Mouse (Mus musculus) lung, embryonic 14.5 days (tissue): ENCODE results near the gene Apoc1. TPM values are rescaled to one million over a fixed set of nuclear protein-coding genes. Genes with fewer than 3 reads are reported as not detected.

Experiments
- ATAC-seq: fragments of 200-750 bp; cut with Nextera tagmentation; 2 replicates; pipeline ENCODE4 v1.8.0; 2017; ENCODE audit warnings: mild to moderate bottlenecking, moderate TSS enrichment, moderate library complexity; ENCODE audit not compliant: insufficient read depth
- DNase-seq: peaks from one replicate; pipeline ENCODE4 v3.0.0-alpha.2; 2015
- H3K27ac ChIP-seq: fragments of 300-500 bp; sonication (generic); 2 replicates; pipeline ENCODE4 v1.5.1; 2014; ENCODE audit warnings: low read depth, mild to moderate bottlenecking, moderate library complexity
- H3K27me3 ChIP-seq: fragments of 300-500 bp; sonication (generic); 2 replicates; pipeline ENCODE4 v1.6.1; 2014; ENCODE audit warnings: low read length, control low read depth; ENCODE audit not compliant: insufficient read depth
- H3K36me3 ChIP-seq: fragments of 300-500 bp; sonication (generic); 2 replicates; pipeline ENCODE4 v1.6.1; 2014; ENCODE audit warnings: control low read depth; ENCODE audit not compliant: insufficient read depth
- H3K4me1 ChIP-seq: fragments of 300-500 bp; sonication (generic); 2 replicates; pipeline ENCODE4 v1.6.1; 2014; ENCODE audit warnings: antibody characterized with exemption, control low read depth; ENCODE audit not compliant: insufficient read depth
- H3K4me2 ChIP-seq: fragments of 300-500 bp; sonication (generic); 2 replicates; pipeline ENCODE4 v1.6.1; 2014; ENCODE audit warnings: mild to moderate bottlenecking
- H3K4me3 ChIP-seq: fragments of 300-500 bp; sonication (generic); 2 replicates; pipeline ENCODE4 v1.5.1; 2014; ENCODE audit warnings: low read depth, low read length
- H3K9ac ChIP-seq: fragments of 300-500 bp; sonication (generic); 2 replicates; pipeline ENCODE4 v1.6.1; 2014
- H3K9me3 ChIP-seq: fragments of 300-500 bp; sonication (generic); 2 replicates; pipeline ENCODE4 v1.6.1; 2016; ENCODE audit warnings: low read depth, low read length, control low read depth
- CTCF ChIP-seq: IDR thresholded peaks from 2 replicates; pipeline ENCODE4 v1.5.1; 2016; ENCODE audit warnings: antibody characterized with exemption, low read depth
- WGBS: fragments of 180-500 bp; shearing (Covaris S2); extraction: QIAGEN DNeasy Blood & Tissue Kit; methylation state at CpG from one replicate; pipeline ENCODE4 v1.1.7; 2014; 5-methylcytosine and 5-hydroxymethylcytosine counted together
- polyA plus RNA-seq: library from polyadenylated mRNA; unstranded; fragments of >200 nt; fragmentation: Nextera tagmentation; extraction: Ambion mirVana; gene quantifications from 2 replicates; pipeline ENCODE4 v1.2.1, GENCODE M21; 2014

The Apoc1 gene
- polyA plus RNA-seq, 1 experiment from 2014 or later = 13.6 TPM

- H3K4me2 ChIP-seq = peak overlapping the region; percentile 71
- peak overlapping the region; percentile 24 for H3K9ac ChIP-seq
- ATAC-seq = no peak
- 5% methylated on average over 18 of the region's 18 CpGs for WGBS
- H3K9me3 ChIP-seq = peaks cover 2% of the 10 kb centered on the region
- no peaks in the 10 kb centered on the region for H3K4me1 ChIP-seq
- H3K27ac ChIP-seq = peak overlapping the region; percentile 87
- no peak for DNase-seq
- TF ChIP-seq CTCF = no peak
- H3K27me3 ChIP-seq = no peaks in the 10 kb centered on the region
- H3K4me3 ChIP-seq = peak overlapping the region; percentile 33
- H3K36me3 ChIP-seq = peaks cover 60% of the 10 kb centered on the region
These were observed 23.7 kb upstream of the Apoc1 start for GRCm38 (mm10) chr7:19716055-19716682.

- TF ChIP-seq CTCF = no peak
- H3K9ac ChIP-seq = peak within 1 kb of the TSS; percentile 88
- ATAC-seq (peak; percentile 99), DNase-seq (peak; percentile 100)
- no peaks in the 10 kb centered on the region for H3K4me1 ChIP-seq
- H3K9me3 ChIP-seq = no peaks in the 10 kb centered on the region
- peak within 1 kb of the TSS; percentile 87 for H3K27ac ChIP-seq
- H3K36me3 ChIP-seq = peaks cover 65% of the 10 kb centered on the region
- WGBS = under 1% methylated on average over 49 of the region's 59 CpGs
- peak within 1 kb of the TSS; percentile 76 for H3K4me2 ChIP-seq
- no peaks in the 10 kb centered on the region for H3K27me3 ChIP-seq
- peak within 1 kb of the TSS; percentile 98 for H3K4me3 ChIP-seq
These were observed 23.0 kb upstream of the Apoc1 start, which contains the start of gene Tomm40 for GRCm38 (mm10) chr7:19715239-19716054. TSS of gene Tomm40 (minus strand) at chr7:19715438.

- H3K4me1 ChIP-seq = no peaks in the 10 kb centered on the region
- ATAC-seq (no peak), DNase-seq (no peak)
- under 1% methylated on average over 36 of the region's 39 CpGs for WGBS
- peaks cover 65% of the 10 kb centered on the region for H3K36me3 ChIP-seq
- H3K9me3 ChIP-seq = no peaks in the 10 kb centered on the region
- H3K4me2 ChIP-seq = peak overlapping the region; percentile 76
- H3K4me3 ChIP-seq = peak overlapping the region; percentile 98
- H3K9ac ChIP-seq = peak overlapping the region; percentile 88
- TF ChIP-seq CTCF = no peak
- no peaks in the 10 kb centered on the region for H3K27me3 ChIP-seq
- H3K27ac ChIP-seq = peak overlapping the region; percentile 74
These were observed 22.4 kb upstream of the Apoc1 start for GRCm38 (mm10) chr7:19714836-19715235.

- peak overlapping the region; percentile 76; the same call in 1 of the 2 replicates for H3K4me2 ChIP-seq
These were observed 21.1 kb upstream of the Apoc1 start for GRCm38 (mm10) chr7:19713598-19713997.

GRCm38 (mm10) chr7:19713196-19713595, 20.7 kb upstream of the Apoc1 start:
- Histone ChIP-seq H3K9me3 (no peaks in the 10 kb centered on the region), H3K9ac (no peak overlapping the region), H3K4me1 (no peaks in the 10 kb centered on the region), H3K27me3 (no peaks in the 10 kb centered on the region), H3K4me2 (no peak overlapping the region; the same call in 1 of the 2 replicates), H3K27ac (no peak overlapping the region), H3K36me3 (peaks cover 66% of the 10 kb centered on the region), H3K4me3 (no peak overlapping the region)
- ATAC-seq = no peak
- peak; percentile 62 for TF ChIP-seq CTCF
- peak; percentile 42 for DNase-seq
- 37% methylated on average over 4 of the region's 4 CpGs for WGBS

More at GRCm38 (mm10) chr7:19713598-19713997, 21.1 kb upstream of the Apoc1 start:
- Histone ChIP-seq H3K4me1 (no peaks in the 10 kb centered on the region), H3K36me3 (peaks cover 65% of the 10 kb centered on the region), H3K4me3 (no peak overlapping the region; the same call in 1 of the 2 replicates), H3K27me3 (no peaks in the 10 kb centered on the region), H3K9ac (no peak overlapping the region), H3K9me3 (no peaks in the 10 kb centered on the region), H3K27ac (no peak overlapping the region)
- DNase-seq = no peak
- 86% methylated on average over 9 of the region's 9 CpGs for WGBS
- no peak for TF ChIP-seq CTCF
- no peak for ATAC-seq

- no peaks in the 10 kb centered on the region for H3K9me3 ChIP-seq
- DNase-seq = peak; percentile 63
- peaks cover 68% of the 10 kb centered on the region for H3K36me3 ChIP-seq
- no peak for ATAC-seq
- no peak overlapping the region for H3K9ac ChIP-seq
- no peak overlapping the region for H3K27ac ChIP-seq
- no peaks in the 10 kb centered on the region for H3K4me1 ChIP-seq
- no peak overlapping the region for H3K4me3 ChIP-seq
- H3K27me3 ChIP-seq = no peaks in the 10 kb centered on the region
- WGBS = 68% methylated on average over 4 of the region's 4 CpGs
- TF ChIP-seq CTCF = peak; percentile 59
- H3K4me2 ChIP-seq = no peak overlapping the region
These were observed 20.0 kb upstream of the Apoc1 start for GRCm38 (mm10) chr7:19712414-19712813.

GRCm38 (mm10) chr7:19710650-19711049, 18.2 kb upstream of the Apoc1 start:
- peaks cover 71% of the 10 kb centered on the region for H3K36me3 ChIP-seq
- H3K4me3 ChIP-seq = no peak overlapping the region
- WGBS = 85% methylated on average over 10 of the region's 10 CpGs
- TF ChIP-seq CTCF = no peak
- no peak overlapping the region for H3K27ac ChIP-seq
- no peak overlapping the region for H3K4me2 ChIP-seq
- ATAC-seq (no peak), DNase-seq (no peak)
- no peaks in the 10 kb centered on the region for H3K9me3 ChIP-seq
- no peaks in the 10 kb centered on the region for H3K4me1 ChIP-seq
- no peaks in the 10 kb centered on the region for H3K27me3 ChIP-seq
- H3K9ac ChIP-seq = no peak overlapping the region
